Mouse (Mus musculus) 416B (cell line): ENCODE measurements around the gene Stac2.

ENCODE experiments used
- DNase-seq: peaks from one replicate; pipeline ENCODE4 v3.0.0; 2011; ENCODE audit warnings: low read depth

The Stac2 gene

DNA sequence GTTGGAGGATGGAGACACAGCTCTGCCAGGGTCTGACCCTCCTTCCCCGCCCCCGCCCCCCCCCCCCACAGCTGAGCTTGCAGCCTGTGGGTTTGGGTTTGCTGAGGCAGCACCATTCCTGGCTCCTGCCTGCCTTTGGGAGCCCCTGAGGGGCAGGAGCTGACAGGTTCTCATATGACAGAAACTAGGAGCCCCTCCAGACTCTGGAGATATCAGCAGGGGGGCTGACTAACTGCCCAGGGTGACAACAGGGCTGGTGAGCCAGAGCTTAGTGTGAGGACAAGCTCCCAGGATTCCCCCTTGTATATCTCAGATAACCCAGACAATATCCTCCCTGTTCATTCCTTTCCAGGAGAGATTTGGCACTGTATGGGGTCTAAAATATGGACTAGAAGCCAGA is 2.3 kb downstream of the Stac2 start:
- no peak for DNase-seq

- DNase-seq = no peak
These were observed 2.8 kb downstream of the Stac2 start for GRCm38 (mm10) chr11:98050520-98050815.

DNA sequence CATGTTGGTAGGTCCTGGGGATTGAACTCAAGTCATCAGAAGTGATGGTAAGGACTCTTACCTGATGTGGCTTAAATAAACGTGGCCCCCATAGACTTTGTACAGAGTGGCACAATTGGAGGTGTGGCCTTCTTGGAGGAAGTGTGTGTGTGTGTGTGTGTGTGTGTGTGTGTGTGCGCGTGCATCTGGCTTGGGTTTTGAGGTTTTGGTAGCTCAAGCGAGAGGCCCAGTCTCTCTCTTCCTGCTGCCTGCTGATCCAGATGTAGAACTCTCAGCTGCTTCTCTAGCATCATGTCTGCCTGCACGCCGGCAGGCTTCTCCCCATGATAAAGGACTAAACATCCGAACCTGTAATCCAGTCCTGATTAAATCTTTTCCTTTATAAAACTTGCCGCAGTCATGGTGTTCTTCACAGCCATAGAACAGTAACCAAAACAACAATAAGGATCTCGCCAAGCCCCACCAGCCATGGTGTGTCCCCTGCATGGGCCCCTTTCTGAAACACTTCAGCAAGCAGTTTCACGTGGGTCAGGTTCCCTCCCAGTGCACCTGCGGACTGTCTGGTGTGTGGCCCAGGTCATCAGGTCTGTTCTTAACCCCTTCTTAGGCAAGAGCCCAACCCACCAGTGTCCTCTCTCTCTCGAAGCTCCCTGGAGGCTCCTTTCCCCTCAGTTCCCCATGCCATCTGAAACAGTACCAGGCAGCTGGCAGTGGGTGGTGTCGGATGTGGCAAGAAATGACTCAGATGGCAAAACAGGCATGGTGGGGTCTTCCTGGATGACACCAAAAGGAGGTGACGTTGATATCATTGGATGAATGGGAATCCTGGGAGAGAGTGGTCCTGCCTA is 3.4 kb downstream of the Stac2 start:
- DNase-seq = peak; percentile 74

- DNase-seq = no peak
These were observed 5.5 kb downstream of the Stac2 start for GRCm38 (mm10) chr11:98047745-98048144.

- DNase-seq = no peak
These were observed 6.8 kb downstream of the Stac2 start for GRCm38 (mm10) chr11:98046466-98046865.

DNA sequence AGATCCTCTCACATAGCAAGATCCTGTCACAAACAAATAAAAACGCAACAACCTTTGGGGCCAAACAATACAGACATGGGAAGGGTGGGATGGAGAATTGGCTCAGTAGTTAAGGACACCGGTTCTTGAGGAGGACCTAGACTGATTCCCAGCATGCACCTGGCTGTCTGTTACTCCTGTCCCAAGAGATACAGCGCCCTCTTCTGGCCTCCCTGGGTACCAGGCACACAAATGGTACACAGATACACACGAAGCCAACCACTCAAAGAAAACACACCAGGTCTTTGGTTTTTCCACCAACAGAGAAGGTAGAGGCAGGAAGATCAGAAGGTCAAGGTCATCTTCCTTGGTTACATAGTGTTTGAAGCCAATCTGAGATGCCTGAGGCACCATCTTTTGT is 7.7 kb downstream of the Stac2 start:
- peak; percentile 49 for DNase-seq

- DNase-seq = no peak
These were observed 9.2 kb downstream of the Stac2 start for GRCm38 (mm10) chr11:98044074-98044473.

- no peak for DNase-seq
These were observed 10.5 kb downstream of the Stac2 start for GRCm38 (mm10) chr11:98042741-98043140.

GRCm38 (mm10) chr11:98040975-98041374 is 12.3 kb downstream of the Stac2 start:
- no peak for DNase-seq

DNA sequence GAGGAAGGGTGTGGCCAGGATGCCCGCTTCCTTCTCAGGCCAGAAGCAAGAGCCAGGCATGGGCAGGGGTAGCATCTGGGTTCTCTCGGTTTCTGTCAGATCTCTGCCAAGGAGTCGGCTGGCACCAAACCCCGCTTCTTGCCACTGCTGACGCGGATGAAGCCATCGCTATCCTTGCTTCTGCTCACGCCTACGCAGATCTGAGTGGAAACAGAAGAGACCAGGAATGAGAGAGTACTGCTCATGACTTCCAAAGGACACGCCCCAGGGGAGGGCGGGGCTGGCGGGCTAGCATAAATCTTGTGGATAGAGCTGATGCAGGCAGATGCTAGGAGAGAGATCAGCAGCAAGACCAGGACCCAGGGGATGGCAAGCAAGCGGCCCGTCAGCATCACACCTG is 15.4 kb downstream of the Stac2 start:
- no peak for DNase-seq

GRCm38 (mm10) chr11:98035977-98036377 is 17.3 kb downstream of the Stac2 start:
- DNase-seq = peak; percentile 39

- DNase-seq = no peak
These were observed 18.4 kb downstream of the Stac2 start for GRCm38 (mm10) chr11:98034840-98035239.

GRCm38 (mm10) chr11:98034061-98034460 is 19.2 kb downstream of the Stac2 start:
- DNase-seq = no peak

DNA sequence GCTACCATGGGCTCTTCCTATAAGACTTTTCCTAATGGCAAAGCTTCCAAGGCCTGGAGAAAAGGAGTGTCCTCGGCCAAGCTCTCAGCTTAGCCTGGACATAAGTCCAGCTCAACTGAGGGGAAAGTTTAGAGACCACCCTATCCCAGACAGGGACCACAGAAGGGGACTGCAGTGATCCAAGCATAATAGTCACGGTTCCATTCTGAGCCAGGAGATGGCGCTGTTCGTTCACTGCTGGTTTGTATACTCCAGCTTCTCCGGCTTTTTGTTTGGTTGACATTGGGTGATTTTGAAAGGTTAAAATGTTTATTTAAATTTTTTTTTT is 21.9 kb downstream of the Stac2 start:
- DNase-seq = peak; percentile 80

GRCm38 (mm10) chr11:98030701-98031442 is 22.4 kb downstream of the Stac2 start:
- DNase-seq = peak; percentile 67

DNA sequence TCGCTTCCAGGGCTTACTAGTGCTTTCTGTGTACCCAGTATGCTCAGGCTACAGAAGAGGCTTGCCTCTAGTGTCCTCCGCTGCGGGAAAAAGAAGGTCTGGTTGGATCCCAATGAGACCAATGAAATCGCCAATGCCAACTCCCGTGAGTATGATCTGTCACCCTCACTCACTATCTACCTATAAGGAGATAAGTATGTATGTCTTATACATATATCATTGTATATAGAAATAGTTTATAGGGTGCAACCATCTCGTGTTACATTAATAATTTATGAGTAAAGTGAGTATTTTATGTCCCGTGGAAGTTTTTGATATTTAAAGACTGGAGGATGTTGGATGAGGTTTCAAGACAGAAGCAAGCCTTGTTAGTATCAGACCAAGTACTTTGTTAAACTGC is 25.5 kb downstream of the Stac2 start:
- no peak for DNase-seq

DNA sequence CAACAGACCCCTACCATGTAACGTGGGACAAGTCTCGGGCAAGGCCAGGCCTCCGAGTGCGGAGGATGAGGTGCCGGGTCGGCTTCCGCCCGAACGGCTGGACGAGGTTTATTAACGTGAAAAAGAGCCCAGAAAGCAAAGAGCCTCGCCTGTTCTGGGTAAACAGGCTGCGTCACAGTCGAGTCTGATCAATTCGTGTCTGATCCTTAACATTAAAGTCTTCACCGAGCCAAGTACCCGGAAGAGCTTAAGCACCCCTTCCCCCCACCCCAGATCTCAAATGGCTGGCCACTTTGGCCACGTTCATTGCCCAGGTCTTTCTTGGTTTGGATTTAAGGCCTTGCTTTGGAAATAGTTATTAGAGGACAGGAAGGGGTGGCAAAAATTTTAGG is 26.0 kb downstream of the Stac2 start:
- DNase-seq = peak; percentile 60

GRCm38 (mm10) chr11:98026570-98027296 is 26.5 kb downstream of the Stac2 start, which contains the start of gene Rpl19:
Gene Rpl19, plus strand, starts transcription at chr11:98026710.
- peak; percentile 93 for DNase-seq

GRCm38 (mm10) chr11:98026248-98026569 is 27.1 kb downstream of the Stac2 start:
- no peak for DNase-seq

- DNase-seq = no peak
These were observed 28.7 kb downstream of the Stac2 start for GRCm38 (mm10) chr11:98024516-98024915.

GRCm38 (mm10) chr11:98022555-98023371 is 30.5 kb downstream of the Stac2 start, which contains the start of gene Cacnb1:
Gene Cacnb1, minus strand, starts transcription at chr11:98023034.
- DNase-seq = no peak

- DNase-seq = no peak
These were observed 31.1 kb downstream of the Stac2 start for GRCm38 (mm10) chr11:98022253-98022554.
